Mouse (Mus musculus): ENCODE data around the gene Pik3r5.

The Pik3r5 gene

DNA sequence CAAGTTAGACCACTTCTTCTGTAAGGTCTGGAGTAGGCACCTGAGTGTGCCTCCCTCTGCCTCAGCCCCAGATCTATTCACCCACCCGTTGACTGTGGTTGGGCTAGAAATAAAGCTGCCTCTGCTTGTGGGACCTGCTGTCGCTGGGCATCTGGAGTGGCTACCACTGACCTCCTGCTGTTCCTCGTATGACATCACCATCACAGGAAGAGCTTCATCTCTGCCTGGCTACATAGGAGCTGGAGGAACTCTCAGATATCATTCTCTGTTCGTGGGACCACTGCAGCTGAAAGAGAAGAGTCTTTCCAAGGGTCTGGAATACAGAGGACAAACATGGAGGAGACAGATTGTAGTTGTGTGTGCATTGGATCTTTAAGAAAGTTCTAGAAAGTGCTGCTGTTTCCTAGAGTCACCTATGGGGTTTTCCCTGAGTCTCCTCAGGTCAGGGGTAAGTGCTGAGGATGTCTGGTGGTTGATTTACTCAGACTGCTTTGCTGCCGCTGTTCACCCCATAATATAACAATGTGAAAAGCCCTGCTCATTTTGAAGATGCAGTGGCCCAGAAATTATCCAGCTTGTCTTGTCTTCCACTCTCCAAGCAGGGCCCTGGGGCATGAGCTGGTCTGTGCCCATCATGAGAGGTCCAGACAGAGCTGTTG, 20.0 kb downstream of the Pik3r5 start:
- DNase-seq: no peak

DNA sequence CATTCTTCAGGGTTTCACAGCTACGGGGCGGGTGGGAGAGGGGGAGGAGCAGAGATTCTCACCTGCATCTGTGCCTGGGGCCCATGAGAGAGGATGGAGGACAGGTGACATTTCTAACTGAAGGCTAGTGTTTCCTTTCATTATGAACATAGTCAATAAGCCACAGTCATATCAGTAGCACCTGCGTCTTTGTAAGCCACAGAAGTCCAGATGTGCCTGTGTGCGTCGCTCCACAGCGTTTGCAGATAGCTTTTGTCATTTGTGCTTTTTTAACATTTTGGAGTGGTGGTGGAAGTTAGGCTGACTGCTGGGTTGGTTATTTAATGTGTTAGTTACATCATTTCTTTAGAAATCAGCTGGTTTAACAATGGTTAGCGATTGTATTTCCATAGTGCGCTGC, 20.8 kb downstream of the Pik3r5 start:
- no peak for DNase-seq

DNA sequence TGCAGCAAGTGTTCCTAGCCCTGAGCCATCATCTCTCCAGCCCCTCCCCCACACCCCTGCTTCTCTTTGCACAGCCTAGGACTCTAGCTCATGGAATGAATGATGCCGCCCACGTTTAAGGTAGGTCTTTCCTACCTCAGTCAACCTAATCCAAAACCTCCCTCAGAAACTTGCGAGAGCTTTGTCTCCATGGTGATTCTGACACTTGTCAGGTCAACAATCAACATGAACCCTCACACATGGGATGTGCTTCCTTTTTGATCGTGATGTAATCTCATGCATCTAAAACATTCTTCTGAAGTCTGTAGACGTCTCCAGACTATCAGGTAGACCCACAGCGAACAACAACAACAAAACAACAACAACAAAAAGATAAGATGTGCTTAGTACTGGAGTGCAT, 21.4 kb downstream of the Pik3r5 start:
- no peak for DNase-seq

DNA sequence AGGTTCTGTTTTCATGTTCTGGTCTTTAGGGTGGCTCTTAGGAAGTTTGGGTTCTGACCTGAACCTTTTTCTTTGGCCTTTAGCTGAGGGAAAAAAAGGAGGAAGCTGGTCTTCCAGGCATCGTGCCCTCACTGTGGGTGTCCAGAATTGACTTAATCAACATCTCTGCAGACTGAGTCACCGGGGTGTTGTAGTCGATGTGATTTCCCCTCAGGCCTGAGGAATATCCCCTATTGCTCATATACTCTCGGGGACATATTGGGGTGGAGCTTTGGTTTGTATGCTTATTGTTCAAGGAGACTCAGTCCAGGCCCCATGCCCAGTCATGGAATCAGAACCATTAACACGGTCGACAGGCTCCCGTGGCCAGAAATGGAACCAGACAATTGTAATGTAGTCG, 26.2 kb downstream of the Pik3r5 start:
- no peak for DNase-seq

DNA sequence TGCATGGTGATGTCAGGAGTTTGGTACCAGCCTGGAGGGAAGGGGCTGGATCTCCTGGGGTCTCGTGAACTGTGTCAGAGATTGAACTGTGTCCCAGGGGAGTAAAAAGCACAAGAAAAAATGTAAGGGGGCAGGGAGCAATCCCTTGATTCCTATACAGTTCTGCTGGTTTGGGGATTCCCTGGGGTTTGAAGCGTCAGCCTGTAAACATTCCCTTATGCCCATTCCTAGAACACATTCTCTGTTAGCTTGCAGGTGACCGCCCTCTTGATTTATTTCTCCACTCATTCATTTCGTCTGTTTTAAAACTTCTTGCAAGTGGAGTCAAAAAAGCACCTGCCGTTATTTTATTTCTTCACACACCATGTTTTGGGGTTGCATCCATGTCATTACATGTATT, 27.1 kb downstream of the Pik3r5 start:
- DNase-seq: no peak

DNA sequence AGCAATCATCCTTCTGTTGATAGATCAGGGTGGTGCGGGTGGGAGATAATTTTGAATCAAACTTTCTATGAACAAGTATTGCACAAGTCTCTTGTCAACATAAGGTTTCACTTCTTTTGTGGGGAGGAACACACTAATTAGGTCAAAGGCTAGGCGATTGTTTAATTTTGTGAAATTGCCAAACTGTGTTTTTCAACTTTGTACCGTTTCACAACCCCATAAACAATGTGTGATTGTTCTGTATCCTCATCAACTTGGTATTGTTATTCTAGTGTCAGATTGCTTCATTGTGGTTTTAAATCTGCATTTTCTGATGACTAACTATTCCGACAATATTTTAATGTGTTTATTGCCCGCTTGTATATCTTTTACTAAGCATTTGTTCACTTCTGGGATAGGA, 27.6 kb downstream of the Pik3r5 start:
- DNase-seq: no peak

DNA sequence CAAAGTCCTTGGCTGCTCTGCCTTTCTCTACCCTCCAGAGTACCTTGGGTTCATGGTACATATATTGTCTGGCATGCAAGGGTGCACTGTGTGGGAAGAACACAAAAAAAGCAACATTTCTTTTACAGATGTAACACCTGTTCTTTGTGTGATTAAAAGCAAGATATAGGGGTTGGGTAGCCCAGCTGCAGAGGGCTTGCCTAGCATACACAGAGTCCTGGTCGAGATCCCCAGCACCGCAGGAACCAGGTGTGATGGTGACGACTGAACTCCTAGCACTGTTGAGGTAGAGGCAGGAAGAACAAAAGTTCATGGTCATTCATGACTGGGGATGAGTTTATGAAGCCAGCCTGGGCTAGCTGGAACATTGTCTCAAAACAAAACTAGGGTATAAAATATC, 30.8 kb downstream of the Pik3r5 start:
- no peak for DNase-seq

DNA sequence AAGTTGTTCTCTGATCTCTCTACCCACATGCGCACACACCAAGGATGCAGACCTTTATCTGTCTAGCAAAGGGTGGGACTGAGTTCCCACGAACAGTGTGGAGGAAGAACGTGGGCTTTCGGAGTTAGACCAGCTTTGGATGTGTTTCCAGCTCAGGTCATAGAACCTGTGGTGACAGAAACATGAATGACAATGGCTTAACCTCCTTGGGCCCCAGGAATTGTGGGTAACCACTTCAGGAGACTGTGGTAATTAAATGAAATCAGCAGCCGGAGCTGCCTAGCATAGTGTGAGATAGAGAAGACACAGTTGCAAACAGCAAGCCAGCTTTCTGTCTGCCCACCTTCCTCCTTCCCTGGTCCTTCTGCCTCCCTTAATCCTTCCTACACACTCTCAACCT, 32.3 kb downstream of the Pik3r5 start:
- no peak for DNase-seq

DNA sequence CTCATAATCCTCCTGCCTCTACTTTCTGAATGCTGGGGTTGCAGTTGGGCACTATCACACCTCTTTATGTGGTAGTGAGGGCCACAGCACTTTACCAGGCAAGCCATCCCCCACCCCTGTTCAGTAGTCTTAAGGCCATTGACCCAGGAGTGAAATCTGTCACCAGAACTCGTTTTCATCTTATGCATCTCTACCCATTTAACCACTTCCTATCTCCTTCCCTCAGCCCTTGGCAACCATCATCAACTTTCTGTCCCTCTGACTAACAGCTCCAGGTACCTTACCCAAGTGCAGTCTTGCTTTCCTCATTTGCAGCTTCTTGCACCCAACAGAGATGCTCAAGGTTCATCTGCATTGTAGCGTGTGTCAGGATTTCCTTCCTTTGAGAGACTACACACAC, 33.2 kb downstream of the Pik3r5 start:
- no peak for DNase-seq

DNA sequence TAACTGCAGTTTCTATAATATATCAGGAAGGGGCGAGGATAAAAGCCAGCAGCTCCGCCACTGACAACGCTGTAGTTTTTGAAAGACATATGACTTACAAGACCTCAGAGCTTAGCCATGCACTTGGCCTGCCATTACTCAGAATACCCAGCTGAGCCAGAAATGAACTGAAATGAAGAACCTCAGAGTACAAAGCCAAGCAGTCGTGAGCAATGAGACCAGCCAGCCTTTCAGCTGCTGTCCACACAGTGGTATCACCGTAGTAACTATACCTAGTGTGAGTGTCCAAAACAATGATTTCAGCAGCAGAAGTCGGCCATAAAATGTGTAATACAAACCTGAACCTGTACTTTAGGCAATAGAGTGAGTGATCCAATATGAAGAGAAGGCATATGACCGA, 35.5 kb downstream of the Pik3r5 start:
- DNase-seq: no peak

DNA sequence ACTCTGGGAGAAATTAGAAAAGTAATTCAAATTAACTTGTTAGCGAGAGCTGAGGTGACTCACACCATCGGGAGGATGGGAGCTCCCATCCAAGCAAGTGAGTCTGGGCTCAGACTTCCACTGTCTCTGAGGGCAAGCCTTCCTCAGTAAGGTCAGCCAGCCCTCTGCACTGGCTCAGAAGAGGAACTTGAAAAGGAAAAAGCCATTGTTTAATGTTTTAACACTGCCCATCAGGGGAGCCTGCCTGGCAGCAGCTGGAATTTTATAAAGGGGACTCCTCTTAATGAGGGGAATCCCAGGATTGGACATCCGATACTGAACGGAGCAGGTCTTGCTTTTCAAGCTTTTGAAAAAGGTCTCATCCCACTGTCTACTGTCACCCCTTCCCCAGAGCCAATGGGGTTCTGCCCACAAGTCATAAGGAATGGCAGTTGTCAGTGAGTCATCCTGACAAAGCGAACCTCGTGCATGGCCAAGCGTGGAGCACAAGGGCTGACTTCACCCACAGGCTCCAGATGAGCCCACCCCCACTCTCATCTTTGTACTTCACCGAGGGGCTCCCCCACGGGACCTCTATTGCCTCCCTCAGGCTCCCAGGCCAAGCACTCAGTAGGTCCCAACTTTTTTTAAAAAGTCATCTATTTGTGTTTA, 36.2 kb downstream of the Pik3r5 start:
- DNase-seq: no peak

DNA sequence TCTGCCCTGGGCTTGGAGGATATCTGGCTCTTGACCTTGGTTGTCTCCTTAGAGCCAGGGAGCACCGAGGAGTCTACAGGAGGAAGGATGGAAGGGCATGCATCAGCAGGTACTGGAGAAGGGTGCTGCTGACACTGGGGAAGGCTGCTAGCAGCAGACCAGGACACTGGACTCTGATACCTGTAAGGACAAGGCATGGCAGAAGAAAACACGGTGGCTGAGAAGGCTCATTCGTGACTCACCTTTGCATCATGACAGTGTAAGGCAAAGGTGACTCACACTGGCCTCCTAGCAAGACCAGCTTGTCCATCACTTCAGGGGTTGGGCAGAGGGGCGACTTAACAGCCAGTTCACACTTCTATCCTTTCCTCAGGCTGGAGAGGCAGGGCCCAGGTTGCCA, 37.0 kb downstream of the Pik3r5 start:
- no peak for DNase-seq

DNA sequence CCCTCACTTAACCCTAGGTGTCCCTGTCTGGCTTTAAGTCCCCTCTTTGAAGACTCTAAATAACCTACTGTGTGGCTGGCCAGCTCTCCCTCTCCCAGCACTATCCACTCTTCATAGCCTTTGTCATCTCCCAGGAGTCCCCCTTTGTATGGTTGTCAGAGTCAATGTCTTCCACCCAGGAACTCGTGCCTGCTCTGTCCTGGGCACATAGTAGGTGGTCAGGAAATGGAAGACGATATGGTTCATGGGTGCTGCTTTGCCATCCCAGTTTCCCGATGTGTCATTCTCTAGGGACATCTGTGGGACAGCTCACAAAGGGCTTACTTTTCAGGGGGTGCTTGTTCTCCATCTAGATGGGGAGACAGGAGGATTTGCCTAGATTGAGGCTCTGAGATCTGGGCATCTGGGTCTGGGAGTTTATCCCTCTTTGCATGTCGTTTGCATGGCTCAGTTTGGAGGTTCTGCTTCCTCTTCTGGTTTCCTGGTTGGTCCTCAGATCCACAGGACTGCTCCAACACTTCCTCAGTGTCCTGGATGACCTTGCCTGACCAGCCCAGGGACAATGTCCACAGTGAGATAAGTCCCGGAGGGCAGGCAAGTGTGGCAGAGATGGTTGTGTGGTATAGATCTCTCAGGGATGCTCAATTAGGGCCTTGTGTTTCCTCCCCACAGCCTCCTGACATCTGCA, 40.4 kb downstream of the Pik3r5 start:
- DNase-seq: no peak

DNA sequence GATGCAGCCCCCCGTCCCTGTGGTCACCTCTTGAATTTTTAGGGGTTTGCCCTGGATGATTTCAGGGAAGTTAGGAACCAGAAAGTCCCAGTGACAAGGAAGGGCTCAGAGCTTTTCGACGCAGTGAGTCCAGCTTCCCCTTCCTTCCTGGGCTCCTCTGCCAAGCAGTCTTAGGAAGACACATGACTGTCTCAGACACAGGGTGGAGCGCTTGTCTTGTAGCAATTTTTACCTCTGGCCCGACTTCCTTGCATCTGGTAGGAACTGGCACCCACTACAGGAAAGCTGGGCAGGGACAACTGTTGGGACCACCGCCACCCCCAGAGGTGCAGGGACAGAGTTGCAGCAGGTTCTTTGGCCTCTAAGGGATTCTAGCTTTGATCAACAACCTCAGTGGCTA, 42.7 kb downstream of the Pik3r5 start:
- DNase-seq: peak; percentile 22

DNA sequence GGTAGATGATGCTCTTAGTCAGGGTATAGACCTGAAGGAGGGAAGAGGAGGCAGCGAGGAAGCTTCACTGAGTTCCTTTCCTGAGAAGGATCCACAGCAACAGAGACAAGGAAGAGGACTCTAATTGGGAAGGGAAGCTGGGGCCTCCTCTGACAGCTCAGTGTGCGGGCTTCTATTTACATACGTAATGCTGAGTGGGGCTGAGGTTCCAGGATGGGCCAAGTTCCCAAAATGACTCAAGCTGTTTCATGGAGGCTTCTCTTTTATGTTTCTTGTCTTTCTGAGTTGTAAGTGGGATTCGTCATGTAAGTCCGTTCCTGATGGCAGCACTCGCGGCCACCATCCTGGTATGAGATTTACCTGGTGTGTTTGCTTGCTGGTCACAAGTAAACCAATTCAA, 43.8 kb downstream of the Pik3r5 start:
- DNase-seq: no peak

DNA sequence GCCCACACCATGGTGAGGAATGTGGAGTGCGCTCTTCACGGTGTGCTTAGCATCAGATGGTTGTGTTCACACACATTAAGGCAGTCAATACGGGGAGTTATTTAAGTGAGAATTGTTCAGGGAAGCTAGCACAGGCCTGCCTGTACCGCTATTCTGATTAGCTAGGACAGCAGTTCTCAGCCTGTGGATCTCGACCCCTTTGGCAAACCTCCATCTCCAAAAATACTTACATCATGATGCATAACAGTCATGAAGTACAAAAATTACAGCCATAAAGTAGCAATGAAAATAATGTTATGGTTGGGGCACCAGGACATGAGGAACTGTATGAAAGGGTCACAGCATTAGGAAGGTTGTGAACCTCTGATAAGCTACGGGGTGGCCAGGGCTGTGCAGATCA, 45.7 kb downstream of the Pik3r5 start:
- no peak for DNase-seq

DNA sequence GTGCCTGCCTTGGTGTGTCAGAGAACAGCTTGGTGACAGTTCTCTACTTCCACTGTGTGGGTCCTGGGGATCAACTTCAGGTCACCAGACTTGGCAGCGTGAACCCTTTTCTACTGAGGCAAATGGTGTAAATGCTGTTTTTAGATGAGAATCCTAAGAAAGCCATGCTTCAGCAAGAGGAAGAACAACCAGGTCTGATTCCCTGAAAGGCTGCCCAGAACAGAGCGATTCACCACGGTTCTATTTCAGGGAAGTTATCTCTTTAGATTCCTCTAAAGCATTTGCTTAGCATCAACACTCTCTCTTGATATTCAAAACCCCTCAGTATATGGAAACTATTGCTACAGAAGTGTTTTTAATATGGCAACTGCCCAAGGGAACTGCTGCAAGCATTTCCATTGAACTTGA, 46.7 kb downstream of the Pik3r5 start:
- DNase-seq: no peak

DNA sequence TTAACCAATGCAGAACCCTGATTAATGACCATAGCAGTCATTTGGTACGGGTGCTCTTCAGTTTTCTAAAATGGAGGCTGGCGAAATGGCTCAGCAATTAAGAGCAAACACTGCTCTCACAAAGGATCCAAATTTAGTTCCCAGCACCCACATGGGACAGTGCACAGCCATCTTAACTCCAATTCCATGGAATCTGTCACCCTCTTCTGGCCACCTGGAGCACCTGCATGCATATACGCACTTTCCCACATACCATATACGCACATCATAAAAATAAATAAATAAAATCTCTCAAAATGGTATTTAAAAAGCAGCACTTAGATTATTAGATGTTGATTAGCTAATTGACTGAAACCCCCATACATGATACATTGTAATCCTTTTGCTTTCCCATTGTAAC, 48.7 kb downstream of the Pik3r5 start:
- no peak for DNase-seq

DNA sequence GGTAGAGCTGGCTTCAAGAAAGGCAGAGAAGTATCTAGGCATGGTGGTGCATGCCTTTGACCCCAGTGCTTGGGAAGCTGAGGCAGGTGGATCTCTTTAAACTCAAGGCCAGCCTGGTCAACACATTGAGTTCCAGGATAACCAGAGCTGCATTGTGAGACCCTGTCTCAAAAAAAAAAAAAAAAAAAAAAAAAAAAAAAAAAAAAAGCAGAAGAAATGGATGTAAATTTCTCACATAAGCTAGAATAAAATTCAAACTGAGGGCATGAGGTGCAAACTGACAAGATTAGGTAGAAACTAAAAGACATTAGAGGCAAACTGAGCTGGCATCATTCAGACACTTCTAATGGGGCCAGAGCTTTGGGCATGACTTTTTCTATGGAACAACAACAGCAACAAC, 50.1 kb downstream of the Pik3r5 start:
- DNase-seq: no peak

DNA sequence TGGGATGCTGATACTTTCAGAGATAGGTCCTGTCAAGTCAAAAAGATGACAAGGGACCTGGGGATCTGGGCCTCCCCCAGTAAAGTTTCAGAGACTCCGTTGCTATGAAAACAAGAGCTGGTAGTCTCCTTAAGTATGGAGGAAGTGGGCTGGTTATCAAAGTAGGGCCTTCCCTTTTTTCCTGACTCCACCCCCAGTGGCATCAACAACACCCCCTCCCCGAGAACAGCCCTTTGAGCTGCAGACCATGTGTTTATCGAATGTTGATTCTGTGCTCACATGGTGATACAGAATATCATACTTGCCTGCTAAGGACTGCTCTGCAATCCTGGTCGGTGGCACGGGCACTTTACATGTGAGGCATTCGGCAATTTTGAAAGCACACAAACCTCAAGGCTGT, 51.3 kb downstream of the Pik3r5 start:
- no peak for DNase-seq

DNA sequence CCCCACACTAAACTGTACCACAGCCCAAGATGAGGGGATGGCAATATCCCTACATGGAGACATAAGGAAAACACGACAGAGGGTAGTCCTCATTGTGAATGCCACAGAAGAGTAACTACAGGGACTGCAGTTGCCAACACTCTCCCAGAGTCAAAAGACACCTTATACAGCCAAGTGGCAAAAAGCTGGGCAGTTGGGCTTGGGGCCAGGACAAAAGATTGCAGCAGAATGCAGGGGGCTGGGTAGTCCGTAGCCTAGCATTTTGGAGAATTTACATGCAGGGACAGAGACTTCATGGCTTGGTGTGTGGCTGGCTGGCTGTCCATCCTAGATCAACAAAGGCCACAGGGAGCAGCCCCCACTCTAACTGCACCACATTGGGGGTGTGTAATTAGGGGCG, 52.5 kb downstream of the Pik3r5 start:
- no peak for DNase-seq

DNA sequence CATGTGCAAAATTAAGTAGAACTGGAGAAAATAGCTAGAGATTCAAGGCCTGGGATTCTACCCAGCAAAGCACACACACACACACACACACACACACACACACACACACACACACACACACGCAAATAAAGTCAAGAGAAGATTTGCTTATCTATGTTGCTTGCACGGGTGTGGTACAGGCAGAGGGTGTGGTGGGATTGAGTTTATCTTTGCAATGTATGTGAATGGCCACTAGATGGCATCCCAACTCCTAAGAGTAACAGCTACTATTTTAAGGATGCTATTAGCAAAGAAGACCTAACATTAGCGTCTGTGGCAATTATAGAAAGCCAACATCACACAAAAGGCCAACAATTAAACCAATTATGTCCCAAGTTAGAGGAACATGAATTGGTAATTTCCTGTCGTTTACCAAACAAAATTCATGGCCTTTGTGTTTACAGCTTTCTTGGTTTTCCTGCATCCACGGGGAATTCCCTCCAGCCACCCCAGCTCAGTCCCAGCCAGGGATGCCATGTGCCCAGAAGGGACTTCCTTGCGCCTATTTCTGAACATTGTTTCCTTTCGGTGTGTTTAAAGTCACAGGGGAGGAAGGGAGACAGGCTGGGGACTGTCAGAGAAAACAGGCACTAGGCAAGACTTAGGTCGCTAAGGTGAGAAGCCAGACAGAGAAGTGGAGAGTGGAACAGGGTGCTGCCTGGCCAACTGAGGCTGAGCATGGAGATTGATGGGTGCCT, 53.5 kb downstream of the Pik3r5 start:
- DNase-seq: peak; percentile 47

DNA sequence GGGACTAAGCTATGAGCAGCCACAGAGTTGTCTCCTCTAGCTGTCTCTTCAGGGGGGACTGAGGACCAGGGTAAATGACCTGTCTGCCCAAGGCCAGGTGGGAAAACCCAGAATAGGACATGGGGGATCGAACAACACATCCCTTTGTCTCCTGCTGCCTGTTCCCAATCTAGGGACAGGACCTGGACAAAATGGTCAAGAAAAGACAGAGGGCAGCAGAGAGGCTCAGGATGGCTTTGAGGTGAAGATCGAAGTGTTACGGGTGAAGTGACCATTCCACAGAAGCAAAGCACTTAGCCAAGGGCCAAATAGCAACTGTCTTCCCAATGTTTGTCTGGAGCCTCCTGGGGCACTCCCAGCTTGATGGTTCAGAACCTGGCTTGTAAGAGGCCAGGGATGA, 54.2 kb downstream of the Pik3r5 start:
- no peak for DNase-seq

DNA sequence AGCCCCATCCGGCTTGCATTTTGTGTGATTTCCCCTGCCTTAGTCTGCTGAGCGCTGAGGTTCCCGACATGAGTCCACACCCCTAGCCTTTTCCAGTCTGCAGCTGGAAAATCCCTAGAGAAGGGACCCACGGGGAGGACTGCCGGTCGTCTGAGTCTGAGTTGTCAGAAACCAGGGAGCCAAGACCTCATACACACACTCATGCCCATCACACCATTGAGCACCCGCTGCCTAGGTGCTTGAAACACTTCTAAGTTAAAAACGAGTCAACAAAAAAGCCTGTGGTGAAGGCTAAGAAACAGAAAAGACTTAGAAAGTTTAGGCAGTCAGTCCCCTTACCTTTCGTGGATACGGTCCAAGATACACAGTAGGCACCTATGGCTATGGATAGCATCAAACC, 55.8 kb downstream of the Pik3r5 start:
- DNase-seq: no peak
